Mouse (Mus musculus): Measurements from ENCODE around the gene Mog.

Gene Mog

DNA sequence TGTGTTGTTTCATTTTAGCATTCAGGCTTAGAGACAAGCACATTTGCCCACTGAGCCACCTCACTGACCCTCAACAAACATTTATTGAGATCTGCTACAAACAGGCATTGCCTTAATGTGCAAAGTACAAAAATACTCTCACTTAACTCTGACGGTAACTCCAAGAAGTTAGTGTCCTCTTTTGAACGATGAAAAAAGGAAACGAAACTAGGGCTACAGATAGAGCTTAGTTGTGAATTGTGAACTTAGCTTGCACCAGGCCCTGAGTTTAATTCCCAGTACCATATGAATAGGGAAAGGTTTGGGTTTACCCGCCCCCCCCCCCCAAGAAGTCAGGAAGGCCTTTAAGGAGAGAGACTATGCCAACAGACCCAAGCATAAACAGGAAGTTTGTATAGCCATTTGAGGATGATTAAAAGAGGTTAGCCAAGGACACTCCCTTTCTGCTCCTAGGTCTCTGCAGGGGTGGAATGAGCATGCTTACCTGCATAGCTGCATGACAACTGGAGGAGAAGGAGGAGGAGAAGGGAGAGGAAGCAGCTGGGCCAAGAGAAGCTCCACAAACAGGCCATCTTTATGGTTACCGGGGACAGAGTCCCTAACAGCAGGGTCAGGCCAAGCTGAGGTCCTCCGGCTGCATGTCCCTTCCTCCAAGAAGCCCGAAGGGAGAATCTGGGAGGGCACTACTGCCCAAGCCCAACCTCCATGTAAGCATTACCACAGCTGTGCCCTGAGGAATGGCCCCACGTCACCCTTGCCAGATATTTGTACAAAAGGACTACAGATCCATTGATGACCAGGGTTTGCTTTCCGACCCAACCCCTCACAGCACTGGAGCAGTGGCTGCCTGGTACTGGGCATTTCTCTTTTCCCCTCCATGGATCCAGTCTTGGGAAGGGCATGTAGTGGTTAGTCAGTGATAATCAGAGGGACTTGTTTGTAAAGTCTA is at the start of gene Mog:
Gene Mog (minus strand): TSS at position 771 of the 949 bp plus-strand sequence.
- DNase-seq, result no peak

DNA sequence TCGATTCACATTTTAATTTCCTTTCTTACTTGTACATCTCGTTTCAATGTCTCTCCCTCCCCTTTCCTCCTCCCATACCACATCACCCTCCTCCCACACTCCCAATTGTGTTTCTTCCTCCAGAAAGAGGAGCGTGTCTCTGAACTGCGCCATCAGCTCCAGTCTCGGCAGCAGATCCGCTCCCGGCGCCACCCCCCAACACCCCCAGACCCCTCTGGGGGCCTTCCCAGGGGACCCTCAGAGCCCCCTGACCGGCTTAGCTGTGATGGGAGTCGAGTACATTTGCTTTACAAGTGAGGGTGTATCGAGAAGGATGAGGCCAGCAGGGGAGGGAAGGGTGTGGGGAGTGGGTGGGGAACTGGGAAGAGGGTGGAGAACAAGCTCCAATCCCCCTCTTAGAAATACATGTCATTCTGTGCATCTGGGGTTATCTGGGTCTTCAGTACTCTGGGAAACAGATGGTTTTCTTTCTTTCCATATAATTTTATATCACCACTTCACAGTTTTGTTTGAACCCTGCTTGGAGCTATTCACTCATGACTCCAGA is 49.6 kb upstream of the Mog start:
- DNase-seq, result no peak

DNA sequence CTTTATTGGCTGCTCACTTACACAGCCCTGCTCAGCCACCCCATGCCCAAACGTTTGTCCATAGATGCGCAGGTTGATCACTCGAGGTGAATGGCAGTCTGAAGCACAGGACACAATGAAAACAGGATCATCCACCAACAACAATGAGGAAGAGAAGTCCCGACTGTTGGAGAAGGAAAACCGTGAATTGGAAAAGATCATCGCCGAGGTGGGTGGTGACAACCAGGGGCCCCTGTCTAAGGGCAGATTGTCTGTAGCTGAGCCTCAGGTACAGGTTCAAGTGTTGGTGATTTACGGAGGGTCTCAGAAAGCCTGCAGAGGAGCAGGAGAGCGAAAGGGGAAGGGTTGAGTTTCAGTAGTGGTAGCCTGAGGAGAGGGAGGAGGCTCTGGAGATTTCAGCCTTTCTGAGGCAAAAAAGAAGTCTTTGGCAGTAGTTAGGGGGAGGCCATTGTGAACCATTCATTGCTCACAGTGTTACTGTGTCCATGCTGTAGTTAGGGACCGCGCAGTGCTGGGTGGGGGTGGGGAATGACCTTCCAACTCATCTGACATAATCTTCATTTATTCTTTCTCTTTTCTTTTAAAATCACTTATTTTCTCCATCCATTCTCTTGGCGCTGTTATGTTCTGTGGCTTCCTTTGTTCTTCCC is 49.0 kb upstream of the Mog start:
- no peak for DNase-seq

DNA sequence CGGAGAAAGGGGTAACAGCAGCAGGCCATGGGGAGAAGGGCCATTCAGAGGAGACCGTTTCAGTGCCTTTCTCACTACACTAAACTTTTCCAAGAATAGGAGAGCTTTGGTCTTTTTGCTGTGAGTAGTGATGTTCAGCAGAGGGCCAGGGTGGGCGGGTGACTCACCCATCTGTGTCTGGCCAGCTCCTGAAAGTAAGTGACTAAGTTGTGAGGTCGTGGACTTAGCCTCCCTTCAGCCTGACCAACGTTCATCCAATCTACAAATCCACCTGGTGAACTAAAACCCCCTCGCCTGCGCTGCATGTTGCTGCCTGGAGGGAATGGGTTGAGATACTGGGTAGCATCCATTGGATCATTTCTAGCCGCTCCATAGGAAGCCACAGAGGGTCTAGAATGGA is 46.9 kb upstream of the Mog start:
- DNase-seq, result no peak

DNA sequence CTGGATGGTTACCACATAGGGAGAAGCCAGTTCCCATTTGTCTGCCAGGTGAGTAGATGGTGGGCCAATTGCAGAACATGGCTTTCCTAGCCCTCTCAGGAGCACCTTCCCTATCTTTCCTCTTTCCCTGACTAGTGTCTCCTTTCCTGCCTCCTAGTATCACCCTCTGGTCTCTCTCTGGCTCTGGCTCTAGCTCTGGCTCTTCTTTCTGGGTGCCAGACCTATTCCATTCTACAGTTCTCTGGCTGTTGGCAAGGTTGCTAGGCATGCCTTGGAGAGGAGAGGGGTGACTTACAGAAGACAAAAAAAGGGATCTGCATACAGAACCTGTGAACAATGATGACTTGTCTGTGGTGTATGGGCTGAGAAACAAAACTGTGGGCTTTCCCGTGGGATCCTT is 44.7 kb upstream of the Mog start:
- DNase-seq, result no peak

DNA sequence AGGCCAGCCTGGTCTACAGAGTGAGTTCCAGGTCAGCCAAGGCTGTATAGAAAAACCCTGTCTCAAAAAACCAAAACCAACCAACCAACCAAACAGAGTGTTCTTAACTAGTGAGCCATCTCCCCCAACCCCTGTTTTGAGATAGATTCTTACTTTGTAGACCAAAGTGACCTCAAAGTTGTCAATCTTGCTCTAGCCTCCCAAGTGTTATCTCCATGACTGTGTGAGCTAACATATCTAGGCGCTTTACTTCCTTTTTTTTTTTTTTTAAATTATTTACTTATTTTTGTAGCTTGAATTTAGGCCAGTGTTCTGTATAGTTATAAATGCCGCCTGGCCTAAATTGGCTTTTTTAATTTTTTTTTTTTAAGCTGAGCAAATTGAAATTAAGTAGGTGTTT is 42.8 kb upstream of the Mog start:
- no peak for DNase-seq

DNA sequence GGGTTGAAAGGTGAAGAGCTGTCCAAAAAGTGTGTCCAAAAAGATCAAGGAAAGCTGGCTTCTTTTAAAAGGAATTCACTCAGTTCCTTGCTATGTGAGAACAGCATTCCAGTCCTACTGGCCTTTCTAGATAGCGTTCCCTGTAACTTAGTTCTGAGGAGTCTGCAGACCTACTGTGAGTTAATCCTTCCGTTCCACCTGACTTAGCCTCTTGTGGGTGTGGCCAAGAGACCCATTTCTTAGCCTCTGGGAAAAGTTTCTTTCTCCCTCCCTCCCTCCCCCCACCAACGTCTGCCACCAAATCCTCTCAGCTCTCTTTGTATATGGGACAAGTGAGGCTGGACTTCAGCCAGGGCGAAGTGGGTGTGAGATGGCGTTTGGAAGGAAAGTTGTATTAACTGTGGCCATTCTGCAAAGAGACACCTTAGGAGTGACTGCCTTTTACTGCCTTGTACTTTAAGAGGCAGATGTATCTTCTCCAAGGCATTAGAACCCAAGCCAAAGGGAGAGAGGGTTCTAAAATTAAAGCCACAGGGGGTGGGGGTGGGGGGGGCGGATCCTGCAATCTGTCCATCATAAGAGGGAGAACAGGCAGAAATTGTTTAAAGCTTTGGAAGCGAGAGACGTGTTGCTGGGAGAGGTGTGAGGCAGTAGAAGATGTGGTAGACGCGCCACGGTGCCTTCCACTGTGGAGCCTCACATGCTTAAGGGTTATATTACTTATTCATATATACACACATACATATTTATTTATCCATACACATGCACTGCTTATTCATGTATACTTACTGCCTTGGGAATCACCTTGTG is 40.7 kb upstream of the Mog start:
- DNase-seq, result no peak

DNA sequence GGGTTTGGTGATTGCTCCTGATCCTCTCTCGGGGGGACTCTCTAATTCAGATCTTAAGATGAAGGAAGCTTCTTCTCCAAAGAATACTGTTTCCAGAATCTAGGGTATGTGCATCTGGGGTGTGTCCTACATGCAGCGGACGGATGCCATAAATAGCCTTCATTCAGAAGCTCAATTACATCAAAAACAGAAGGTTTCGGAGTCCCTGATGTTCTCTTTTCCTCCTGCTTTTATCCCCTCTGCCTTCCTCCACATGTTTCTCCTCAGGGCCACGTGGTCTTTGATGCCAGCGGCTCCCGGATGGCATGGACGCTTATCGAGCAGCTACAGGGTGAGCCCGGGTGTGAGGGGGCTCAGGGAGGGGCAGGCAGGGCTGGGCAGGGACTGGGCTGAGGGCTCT is 39.9 kb upstream of the Mog start:
- DNase-seq, result no peak

DNA sequence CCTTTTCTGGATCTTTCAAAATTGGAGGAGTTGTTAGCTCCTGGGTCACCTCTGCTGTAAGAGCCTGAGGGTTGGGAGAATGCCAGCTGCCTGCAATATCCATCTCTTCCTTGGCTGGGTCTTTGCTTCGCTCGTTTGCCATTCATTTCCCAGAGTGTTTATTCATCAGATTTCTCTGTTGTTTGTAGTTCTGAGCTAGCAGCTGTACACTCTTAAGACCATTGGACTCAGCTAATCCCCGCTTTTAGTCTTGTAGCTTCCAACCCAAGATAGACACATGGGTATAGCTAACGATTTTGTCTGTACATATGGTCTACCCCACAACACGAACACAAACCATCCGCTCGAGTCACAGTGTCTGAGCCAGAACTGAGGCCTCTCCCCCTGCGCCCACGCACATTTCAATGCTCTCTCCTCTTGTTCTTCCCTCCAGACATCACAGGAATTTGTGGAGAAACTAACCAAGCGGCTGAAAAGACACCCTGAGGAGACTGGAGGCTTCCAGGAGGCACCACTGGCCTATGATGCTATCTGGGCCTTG is 39.0 kb upstream of the Mog start:
- no peak for DNase-seq

DNA sequence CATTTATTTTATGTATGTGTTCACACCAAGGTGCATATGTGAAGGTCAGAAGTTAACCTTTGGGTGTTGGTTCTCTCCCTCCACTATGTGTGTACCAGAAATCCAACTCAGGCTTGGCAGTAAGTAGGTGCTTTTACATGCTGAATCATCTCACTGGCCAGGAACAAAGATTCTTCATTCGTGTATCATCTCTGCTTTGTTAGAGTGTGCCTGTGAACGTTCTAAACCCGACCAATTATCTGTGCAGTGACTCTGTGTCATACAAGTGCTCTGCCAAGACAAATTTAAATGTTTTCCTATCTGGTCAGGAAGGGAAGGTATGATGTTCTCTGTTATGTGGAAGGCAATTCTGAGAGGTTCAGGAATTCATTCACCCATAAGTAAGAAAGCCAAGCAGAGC is 38.2 kb upstream of the Mog start:
- no peak for DNase-seq

DNA sequence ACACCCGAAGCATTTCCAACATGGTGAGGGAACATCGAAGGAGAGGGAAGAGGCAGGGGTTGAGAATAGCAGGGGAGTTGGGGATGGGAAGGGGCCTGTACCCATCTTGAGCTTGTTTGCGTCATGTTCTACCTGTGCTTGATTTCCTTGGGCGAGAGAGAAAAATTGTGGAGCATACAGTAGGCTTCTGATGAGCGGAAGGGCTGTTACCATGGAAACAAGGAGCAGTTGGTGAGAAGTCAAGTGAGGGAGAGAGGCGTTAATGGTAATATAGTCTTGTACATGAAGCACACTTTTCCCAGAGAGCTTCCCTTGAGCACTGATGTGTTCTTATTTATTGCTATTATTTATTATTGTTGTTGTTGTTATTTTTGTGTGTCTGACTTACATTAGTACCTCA is 33.8 kb upstream of the Mog start:
- DNase-seq, result no peak

DNA sequence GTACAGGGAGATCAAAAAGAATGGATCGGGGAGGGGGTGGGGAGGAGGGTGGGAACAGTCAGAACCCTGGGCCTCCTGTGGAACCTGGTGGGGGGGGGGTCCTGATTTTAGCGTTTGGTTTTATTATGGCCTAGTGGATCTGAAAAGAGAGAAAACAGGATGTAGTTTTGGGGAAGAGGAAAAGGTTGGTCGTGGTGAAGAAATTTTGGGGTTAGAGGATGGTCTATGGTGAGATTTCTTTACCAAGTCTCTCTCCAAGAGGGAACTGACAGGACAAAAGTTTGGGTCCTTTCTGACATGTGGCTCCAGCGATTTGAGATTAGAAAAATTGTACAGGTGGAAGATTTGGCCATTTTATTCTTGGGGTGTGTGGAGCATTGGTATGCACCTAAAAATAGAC is 28.5 kb upstream of the Mog start:
- DNase-seq, result no peak

DNA sequence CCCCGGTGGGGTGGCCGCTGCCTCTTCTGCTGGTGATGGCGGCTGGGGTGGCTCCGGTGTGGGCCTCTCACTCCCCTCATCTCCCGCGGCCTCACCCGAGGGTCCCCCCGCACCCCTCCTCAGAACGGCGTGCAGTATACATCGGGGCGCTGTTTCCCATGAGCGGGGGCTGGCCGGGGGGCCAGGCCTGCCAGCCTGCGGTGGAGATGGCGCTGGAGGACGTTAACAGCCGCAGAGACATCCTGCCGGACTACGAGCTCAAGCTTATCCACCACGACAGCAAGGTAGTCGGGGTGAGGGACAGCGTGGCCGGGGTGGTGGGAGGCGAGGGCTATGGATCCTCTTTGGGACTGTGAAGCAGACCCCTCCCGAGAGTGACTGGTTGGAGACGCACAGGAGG is 27.7 kb upstream of the Mog start:
- no peak for DNase-seq

DNA sequence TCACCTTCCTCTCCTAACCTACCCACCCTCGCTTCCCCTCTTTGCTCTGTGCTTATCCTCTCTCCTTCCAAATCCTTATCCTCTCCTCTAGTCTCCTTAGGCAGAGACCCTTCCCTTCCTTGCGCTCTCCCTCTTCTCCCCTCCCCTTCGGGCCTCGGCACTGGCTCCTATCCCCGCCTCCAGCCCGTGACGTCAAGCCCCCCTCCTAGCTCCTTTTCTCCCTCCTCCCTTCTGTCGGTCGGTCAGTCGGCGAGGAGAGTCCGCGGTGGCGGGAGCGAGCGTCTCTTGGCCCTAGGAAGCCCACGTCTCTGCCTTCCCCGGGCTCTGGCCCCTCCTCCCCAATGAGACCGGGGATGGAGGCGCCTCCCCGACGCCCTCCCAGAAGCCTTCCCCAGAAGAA is 27.2 kb upstream of the Mog start:
- peak; percentile 95 for DNase-seq

DNA sequence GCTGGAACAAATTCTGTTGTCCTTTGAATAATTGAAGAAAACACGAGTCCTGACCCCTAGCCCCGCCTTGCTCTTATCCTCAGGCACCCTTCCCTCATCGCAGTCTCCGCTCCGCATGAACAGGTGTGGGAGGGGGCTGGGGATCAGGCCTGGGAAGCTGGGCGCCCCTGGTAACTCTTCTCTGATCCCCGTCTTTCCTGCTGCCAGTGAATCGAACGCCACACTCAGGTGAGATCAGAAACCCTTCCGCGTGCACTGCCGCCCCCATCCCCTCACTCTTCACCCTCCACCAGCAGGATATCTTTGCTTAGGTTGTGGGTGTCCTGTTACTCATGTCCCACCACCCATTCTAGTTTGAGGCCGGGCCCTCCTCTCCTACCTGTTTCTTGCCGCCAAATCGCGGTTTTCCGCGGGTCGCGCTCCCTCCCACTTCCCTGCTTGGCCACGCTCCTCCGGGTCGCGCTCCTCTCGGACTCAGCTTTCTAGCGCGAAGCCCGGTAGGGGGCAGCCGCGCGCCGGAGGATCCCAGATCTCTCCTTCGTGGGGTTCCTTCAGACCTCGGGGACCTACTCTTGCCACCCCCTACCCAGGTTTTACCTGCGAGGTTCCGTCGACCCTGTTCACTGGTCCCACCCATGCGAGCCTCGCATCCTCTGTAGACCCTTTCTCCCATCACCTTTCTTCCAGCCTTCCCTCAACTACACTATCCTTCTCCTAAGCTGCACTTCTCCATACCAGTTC is 26.5 kb upstream of the Mog start:
- peak; percentile 88 for DNase-seq

DNA sequence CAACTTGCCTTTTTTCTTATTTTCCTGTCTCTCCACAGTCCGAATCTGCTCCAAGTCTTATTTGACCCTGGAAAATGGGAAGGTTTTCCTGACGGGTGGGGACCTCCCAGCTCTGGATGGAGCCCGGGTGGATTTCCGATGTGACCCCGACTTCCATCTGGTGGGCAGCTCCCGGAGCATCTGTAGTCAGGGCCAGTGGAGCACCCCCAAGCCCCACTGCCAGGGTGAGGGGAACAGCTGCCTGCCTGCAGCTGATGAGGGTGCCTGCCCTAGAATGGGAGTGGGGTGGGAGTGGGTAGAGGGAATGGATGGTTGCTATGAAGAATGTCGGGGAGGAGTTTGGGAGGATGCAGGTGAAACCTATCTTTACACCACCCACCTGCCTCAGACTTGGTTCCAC is 25.2 kb upstream of the Mog start:
- DNase-seq, result peak; percentile 63

DNA sequence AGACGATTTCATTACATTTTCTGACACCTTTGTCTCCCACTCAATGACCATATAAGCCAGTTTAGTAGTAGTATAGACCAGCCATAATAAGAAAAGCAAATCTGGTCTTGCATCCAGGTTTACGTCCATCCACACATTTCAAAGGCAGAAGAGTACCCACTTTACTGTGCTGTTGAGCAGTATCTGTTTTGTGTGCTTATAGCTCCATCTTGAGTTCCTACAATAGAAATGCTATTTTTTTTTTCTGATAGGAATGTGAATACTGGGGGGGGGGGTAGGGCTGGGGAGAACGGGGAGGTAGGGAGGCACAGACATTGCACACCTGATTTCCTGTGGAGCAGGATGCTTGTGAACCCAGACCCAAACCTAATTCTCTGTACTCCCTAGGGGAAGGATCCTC is 24.8 kb upstream of the Mog start:
- peak; percentile 72 for DNase-seq

DNA sequence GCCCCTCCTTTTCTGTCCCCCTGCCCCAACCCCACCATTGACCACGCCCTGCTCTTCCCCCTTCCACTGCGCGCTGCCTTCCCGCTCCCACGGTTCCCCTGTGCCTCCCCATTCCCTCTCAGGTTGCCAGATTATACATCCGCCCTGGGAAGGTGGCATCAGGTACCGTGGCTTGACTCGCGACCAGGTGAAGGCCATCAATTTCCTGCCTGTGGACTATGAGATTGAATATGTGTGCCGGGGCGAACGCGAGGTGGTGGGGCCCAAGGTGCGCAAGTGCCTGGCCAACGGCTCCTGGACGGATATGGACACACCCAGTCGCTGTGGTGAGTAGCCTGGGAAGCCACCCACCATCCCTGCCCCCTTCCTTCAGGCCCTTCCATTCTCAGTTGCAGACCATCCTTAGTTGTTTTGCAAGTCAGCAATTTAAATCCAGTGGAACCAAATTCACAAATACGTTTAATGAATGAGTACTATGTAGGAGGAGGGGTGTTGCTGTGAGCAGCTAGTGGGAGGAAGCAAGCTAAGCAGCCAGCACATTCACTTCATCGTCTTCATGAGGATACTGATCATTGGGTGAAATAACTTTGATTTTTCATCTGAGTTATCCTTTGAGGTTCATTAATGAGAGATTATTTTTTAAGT is 24.3 kb upstream of the Mog start:
- DNase-seq, result peak; percentile 72

DNA sequence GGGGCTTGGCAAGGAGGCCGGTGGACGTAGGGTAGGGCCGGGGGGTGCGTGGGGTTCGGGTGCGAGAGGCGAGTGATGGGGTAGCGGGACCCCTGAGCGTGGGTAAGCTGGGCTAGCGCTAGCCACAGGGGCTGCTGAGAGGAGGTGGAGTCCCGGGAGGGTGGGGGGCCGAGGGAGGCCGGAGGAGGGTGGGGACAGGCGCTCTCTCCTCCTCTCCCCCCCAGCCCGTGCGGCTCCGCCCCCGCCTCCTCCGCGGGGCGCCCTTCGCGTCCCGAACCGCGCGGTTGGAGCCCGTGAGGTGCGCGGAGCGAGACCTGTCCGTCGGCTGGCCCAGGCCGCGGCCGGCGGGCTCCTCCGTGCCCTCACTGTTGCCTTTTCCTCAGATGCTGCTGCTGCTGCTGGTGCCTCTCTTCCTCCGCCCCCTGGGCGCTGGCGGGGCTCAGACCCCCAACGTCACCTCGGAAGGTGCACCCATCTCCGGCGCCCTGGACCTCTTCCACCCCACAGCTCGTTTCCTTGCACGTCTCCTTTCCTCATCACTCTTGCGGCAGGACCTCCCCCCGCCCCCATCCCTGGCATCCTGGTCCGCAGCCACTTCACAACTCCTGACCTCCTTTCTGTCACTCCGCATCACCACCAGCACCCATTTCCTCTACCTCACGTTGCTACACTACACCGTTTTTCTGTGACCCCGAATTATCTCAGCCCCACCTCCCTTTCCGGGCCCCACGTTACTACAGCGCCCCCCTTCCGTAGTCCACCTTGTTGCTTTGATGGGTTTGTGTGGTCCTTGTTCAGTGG is 23.3 kb upstream of the Mog start:
- peak; percentile 80 for DNase-seq

DNA sequence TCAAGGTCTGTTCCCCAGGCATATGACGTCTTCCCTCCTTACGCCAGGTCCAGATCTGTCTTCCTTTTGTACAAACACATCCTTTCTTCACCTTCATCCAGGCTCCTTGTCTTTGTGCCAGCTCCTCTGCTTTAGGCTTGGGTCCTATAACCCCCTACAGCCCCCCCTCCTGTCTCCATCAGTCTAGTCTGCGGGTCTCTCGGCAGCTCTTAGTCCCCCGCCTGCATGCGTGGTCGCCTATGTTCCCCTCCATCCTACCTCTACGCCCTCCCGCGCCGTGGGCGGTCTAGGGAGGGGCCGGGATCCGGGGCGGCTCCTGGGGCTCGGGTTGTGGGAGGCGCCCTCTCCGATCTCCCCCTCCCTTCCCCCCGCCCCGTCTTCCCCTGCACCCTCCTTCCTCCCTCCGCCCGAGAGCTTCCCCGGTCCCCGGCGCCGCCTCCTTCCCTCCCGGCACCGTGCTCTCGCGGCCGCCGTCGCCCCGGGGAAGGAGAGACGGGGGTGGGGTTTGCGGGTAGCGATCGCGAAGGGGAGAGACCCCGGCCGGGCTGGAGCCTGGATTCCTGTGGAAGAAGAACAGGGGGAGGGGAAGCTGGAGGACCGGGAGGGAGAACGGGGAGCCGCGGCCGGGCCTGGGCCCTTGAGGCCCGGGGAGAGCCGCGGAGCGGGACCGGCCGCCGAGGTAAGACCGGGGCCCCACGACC is 22.6 kb upstream of the Mog start, which contains the start of gene Gabbr1:
Gene Gabbr1 (plus strand): TSS at position 356 of the 701 bp plus-strand sequence.
- DNase-seq, result peak; percentile 89
